8 mouse cellular contexts compared by ENCODE assay signal in the genomic region with DNA sequence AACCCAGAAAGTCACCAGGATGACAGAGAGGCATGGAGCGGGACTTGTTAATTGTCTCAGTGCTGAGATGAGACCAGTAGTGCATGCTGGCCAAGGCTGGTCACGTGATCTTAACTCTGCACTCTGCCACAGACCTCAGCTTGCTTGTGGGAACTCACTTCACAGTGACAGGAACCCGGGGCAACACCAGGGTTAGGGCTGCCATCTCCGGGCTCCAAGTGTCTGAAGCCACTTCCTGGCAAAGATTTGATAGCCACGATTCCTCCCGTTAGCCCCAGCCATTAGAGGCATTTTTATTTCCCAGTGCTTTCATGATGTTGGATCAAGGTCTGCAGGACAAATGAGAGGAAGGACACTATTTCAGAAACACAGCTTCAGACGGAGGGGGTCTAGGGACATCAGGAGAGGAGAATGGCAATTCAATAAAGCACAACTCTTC.
DNase-seq lines count a peak whose midpoint lies in the region; ATAC-seq and TF ChIP-seq lines count a peak whose summit lies in the region.

No protein-coding gene starts in this region.

- no peak overlapping the region for H3K4me3 ChIP-seq in liver, embryonic 14.5 days (ENCODE audit: insufficient read depth in 1 of 2, low read depth in 2 of 2, low read length in 2 of 2)

- 21% methylated on average over 7 of the region's 7 CpGs for WGBS in liver, embryonic 14.5 days (ENCODE audit: insufficient replicate concordance)

- TF ChIP-seq CTCF in liver, embryonic 14.5 days (IDR thresholded peaks at IDR 0.05; ENCODE audit: low read depth) = no peak

- no peak for TF ChIP-seq EP300 in liver, embryonic 14.5 days (IDR thresholded peaks at IDR 0.05; ENCODE audit: low read depth)

- H3K9me3 ChIP-seq in liver, embryonic 14.5 days (ENCODE audit: control insufficient read depth, low read length) = no peaks in the 10 kb centered on the region

- no peak overlapping the region for H3K4me2 ChIP-seq in liver, embryonic 14.5 days (ENCODE audit: low read depth)

- intact Hi-C loops in left cerebral cortex, postnatal 4 days (cut with DNase I) = no loop called here
- intact Hi-C loops in left cerebral cortex, postnatal 14 days (cut with DNase I) = no loop called here

- no peak overlapping the region for H3K9ac ChIP-seq in liver, embryonic 14.5 days (replicated peaks)

- H3K36me3 ChIP-seq in liver, embryonic 14.5 days (replicated peaks; ENCODE audit: control insufficient read depth, insufficient read depth, low read depth) = no peaks in the 10 kb centered on the region

- H3K4me1 ChIP-seq in liver, embryonic 14.5 days (replicated peaks; ENCODE audit: control insufficient read depth in 2 of 2, insufficient read depth in 2 of 2, low read length in 1 of 2) = no peaks in the 10 kb centered on the region

- H3K27ac ChIP-seq in liver, embryonic 14.5 days = no peak overlapping the region

- H3K27me3 ChIP-seq in liver, embryonic 14.5 days (ENCODE audit: control insufficient read depth, insufficient read depth, low read length) = no peaks in the 10 kb centered on the region

- DNase-seq in left cerebral cortex, postnatal 4 days = peak; percentile 8
- no peak for DNase-seq in left cerebral cortex, postnatal 14 days (ENCODE audit: low spot score in 2 of 2)
- DNase-seq in liver, embryonic 14.5 days (ENCODE audit: low read depth in 3 of 3, low spot score in 3 of 3) = peak in 1 of 3 experiments; percentile 1
- DNase-seq in retina, postnatal 1 day = peak; percentile 65
- no peak for DNase-seq in frontal cortex, postnatal 10 days (ENCODE audit: low spot score in 2 of 2)
- DNase-seq in urinary bladder, postnatal 4 days (ENCODE audit: low spot score in 2 of 2) = no peak
- DNase-seq in embryo, embryonic 10 days (ENCODE audit: low spot score) = no peak

- peak; percentile 86 to 90 for ATAC-seq in hematopoietic stem cell, adult 5-6 weeks (replicated peaks in 1 of 2; ENCODE audit: insufficient read depth in 1 of 2, low FRiP score in 2 of 2, low TSS enrichment in 1 of 2, low read depth in 1 of 2, poor library complexity in 2 of 2, severe bottlenecking in 2 of 2)
- peak; percentile 35; the same call in 1 of the 2 replicates for ATAC-seq in liver, embryonic 14.5 days (ENCODE audit: insufficient read depth)

Comparison
In these comparisons a context has a peak if more than half of its experiments do, and no peak if none do; other contexts are left out.
1. DNase-seq: peak in left cerebral cortex, postnatal 4 days (single experiment) and retina, postnatal 1 day (single experiment); none in left cerebral cortex, postnatal 14 days (0 of 2), frontal cortex, postnatal 10 days (0 of 2), urinary bladder, postnatal 4 days (0 of 2) and embryo, embryonic 10 days (single experiment).